Mouse (Mus musculus): ENCODE measurements at regions not wholly inside any gene's neighbourhood (a gene's known extent, or its start where the extent isn't known, plus 50 kb on each side); places are given as distances from the start of the nearest gene placed in this dataset.
"Not testable (repeated sequence)": the region's sequence is repeated elsewhere in the genome, so short reads cannot be mapped to it uniquely, and the experiment has no call there.

- DNase-seq = no peak
Observed at GRCm38 (mm10) chrX:153887285-153887684, 55.3 kb downstream of the Spin2c start.

- DNase-seq = no peak
Observed at GRCm38 (mm10) chrX:153927996-153928395, 84.4 kb downstream of the Samt1 start.

GRCm38 (mm10) chrX:153932586-153932985 is 79.9 kb downstream of the Samt1 start:
- peak; percentile 2 for DNase-seq

- DNase-seq = no peak
Observed at GRCm38 (mm10) chrX:153936111-153936510, 76.3 kb downstream of the Samt1 start.

- DNase-seq = no peak
Observed at GRCm38 (mm10) chrX:153937346-153937745, 75.1 kb downstream of the Samt1 start.

- DNase-seq = no peak
Observed at GRCm38 (mm10) chrX:153940089-153940488, 72.4 kb downstream of the Samt1 start.

- DNase-seq = not testable (repeated sequence)
Observed at GRCm38 (mm10) chrX:153941130-153941529, 71.3 kb downstream of the Samt1 start.

Measured in kidney, adult 9 months (tissue).